Mouse (Mus musculus) midbrain, embryonic 14.5 days (tissue): ENCODE results near the gene Tubb3. TPM values are rescaled to one million over a fixed set of nuclear protein-coding genes. Genes with fewer than 3 reads are reported as not detected.
A peak's percentile ranks its signal among the peaks of the same experiment; 100 is the strongest.
"Not testable (repeated sequence)": the region's sequence is repeated elsewhere in the genome, so short reads cannot be mapped to it uniquely, and the experiment has no call there.

ENCODE experiments used
- ATAC-seq: fragments of 200-750 bp; cut with Nextera tagmentation; 2 replicates; pipeline ENCODE4 v1.8.0; 2017; ENCODE audit warnings: moderate number of reproducible peaks, moderate library complexity; ENCODE audit not compliant: low FRiP score, low TSS enrichment
- DNase-seq: peaks from one replicate; pipeline ENCODE4 v3.0.0-alpha.2; 2015
- H3K27ac ChIP-seq: fragments of 300-500 bp; sonication (generic); replicated peaks from 2 replicates; pipeline ENCODE4 v1.5.1; 2014; ENCODE audit warnings: mild to moderate bottlenecking, low read depth, low read length, moderate library complexity
- H3K27me3 ChIP-seq: fragments of 300-500 bp; sonication (generic); 2 replicates; pipeline ENCODE4 v1.6.1; 2014; ENCODE audit warnings: low read length, control low read depth, mixed read lengths; ENCODE audit not compliant: control insufficient read depth, insufficient read depth
- H3K36me3 ChIP-seq: fragments of 300-500 bp; sonication (generic); 2 replicates; pipeline ENCODE4 v1.6.1; 2014; ENCODE audit warnings: low read length, control low read depth; ENCODE audit not compliant: control insufficient read depth, insufficient read depth
- H3K4me1 ChIP-seq: fragments of 300-500 bp; sonication (generic); 2 replicates; pipeline ENCODE4 v1.6.1; 2014; ENCODE audit warnings: mild to moderate bottlenecking, antibody characterized with exemption, low read length, control low read depth; ENCODE audit not compliant: control insufficient read depth, insufficient read depth
- H3K4me2 ChIP-seq: fragments of 300-500 bp; sonication (generic); 2 replicates; pipeline ENCODE4 v1.6.1; 2014; ENCODE audit warnings: mild to moderate bottlenecking, low read length, moderate library complexity
- H3K4me3 ChIP-seq: fragments of 300-500 bp; sonication (generic); replicated peaks from 2 replicates; pipeline ENCODE4 v1.5.1; 2014; ENCODE audit warnings: low read depth, low read length
- H3K9ac ChIP-seq: fragments of 300-500 bp; sonication (generic); replicated peaks from 2 replicates; pipeline ENCODE4 v1.6.1; 2014; ENCODE audit warnings: mild to moderate bottlenecking, low read length, moderate library complexity
- H3K9me3 ChIP-seq: fragments of 300-500 bp; sonication (generic); 2 replicates; pipeline ENCODE4 v1.6.1; 2016; ENCODE audit warnings: low read length, control low read depth, mixed read lengths; ENCODE audit not compliant: control insufficient read depth
- WGBS: fragments of 180-500 bp; shearing (Covaris S2); extraction: QIAGEN DNeasy Blood & Tissue Kit; methylation state at CpG from one replicate; pipeline ENCODE4 v1.1.7; 2014; 5-methylcytosine and 5-hydroxymethylcytosine counted together
- polyA plus RNA-seq: library from polyadenylated mRNA; unstranded; fragments of >200 nt; fragmentation: Nextera tagmentation; extraction: Ambion mirVana; gene quantifications from 2 replicates; pipeline ENCODE4 v1.2.1, GENCODE M21; 2014

Tubb3 gene
- polyA plus RNA-seq, 1 experiment from 2014 or later, result 2,035 TPM

DNA sequence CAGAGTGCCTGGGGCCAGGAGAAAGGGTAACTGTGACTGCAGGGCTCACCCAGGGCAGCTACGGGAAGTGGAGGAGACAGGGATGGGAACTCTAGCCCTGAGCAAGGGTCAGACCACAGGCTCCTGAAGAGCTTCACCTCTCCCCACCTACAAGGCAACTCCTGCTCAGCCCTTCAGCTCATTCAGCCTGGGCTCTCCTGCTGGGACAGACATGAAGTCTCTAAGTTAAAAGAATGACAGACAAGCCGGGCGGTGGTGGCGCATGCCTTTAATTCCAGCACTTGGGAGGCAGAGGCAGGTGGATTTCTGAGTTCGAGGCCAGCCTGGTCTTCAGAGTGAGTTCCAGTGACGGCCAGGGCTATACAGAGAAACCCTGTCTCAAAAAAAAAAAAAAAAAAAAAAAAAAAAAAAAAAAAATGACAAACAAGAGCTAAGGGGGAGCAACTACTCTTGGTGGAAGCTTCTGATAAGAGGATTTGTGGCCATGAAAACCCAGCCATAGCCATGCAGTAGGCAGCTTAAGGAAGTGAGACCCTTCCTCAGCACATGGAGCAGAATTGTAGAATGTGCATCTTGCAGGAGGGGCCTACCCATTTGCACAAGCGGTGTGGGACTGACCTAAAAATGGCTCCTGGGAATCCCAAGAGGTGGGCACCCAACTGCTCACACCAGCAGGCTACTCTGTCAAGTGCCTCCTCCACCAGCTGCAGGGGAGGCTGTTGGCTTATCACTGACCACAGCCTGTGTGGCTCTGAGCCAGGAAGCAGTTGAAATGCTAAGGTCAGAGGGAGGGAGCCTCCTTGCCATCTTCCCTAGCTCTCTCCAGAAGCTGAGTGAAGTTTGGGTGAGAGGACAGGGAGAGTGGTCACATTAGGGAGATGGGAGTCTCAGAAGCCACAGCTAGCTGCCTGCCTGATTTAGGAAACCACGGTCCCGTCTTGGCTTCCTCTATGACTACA lies 2.4 kb upstream of the Tubb3 start:
- peak overlapping the region; percentile 98; the same call in 1 of the 2 replicates for H3K4me3 ChIP-seq

DNA sequence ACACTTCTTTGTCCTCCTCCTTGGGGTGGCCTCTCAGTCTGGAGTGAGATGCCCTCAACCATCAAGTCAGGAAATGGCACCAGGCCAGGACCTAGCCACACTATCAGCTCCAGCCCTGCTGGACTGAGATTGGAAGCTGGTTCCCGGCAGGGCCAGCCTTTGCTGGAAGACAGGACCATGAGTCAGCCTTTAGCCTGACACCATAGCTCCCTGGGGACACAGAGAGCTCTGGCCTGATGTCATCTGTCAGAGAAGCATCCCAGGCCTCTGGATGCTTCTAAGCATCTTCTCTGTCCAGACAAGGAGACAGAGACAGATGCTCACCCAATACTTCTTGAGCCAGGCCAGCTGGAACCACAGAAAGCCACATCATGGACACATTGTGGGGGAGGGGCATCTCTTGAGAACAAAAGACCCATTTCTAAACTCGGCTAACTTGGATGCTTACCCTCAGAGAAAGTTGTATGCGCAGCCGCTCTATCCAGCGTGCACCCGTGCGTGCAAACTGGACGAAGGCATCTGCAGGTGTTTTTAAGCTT lies 1.1 kb upstream of the Tubb3 start:
- Histone ChIP-seq H3K36me3 (0 out of 2 replicates have a peak, but pooled peaks cover 4% of the 10 kb centered on the region), H3K4me3 (peak overlapping the region; percentile 98), H3K4me2 (peak overlapping the region; percentile 95), H3K27me3 (no peaks in the 10 kb centered on the region), H3K4me1 (peaks cover 23% of the 10 kb centered on the region), H3K27ac (peak overlapping the region; percentile 99), H3K9ac (peak overlapping the region; percentile 100), H3K9me3 (no peaks in the 10 kb centered on the region)
- ATAC-seq (no peak), DNase-seq (peak; percentile 81)
- WGBS, result 7% methylated on average over 8 of the region's 8 CpGs

More for the DNA sequence above, 2.4 kb upstream of the Tubb3 start:
- Histone ChIP-seq H3K4me2 (peak overlapping the region; percentile 95), H3K27me3 (no peaks in the 10 kb centered on the region), H3K9me3 (no peaks in the 10 kb centered on the region), H3K36me3 (0 out of 2 replicates have a peak, but pooled peaks cover 4% of the 10 kb centered on the region), H3K4me1 (peaks cover 23% of the 10 kb centered on the region), H3K9ac (peak overlapping the region; percentile 6; the same call in 1 of the 2 replicates), H3K27ac (peak overlapping the region; percentile 99)
- DNase-seq (no peak), ATAC-seq (no peak)
- WGBS, result 75% methylated on average over 9 of the region's 9 CpGs

DNA sequence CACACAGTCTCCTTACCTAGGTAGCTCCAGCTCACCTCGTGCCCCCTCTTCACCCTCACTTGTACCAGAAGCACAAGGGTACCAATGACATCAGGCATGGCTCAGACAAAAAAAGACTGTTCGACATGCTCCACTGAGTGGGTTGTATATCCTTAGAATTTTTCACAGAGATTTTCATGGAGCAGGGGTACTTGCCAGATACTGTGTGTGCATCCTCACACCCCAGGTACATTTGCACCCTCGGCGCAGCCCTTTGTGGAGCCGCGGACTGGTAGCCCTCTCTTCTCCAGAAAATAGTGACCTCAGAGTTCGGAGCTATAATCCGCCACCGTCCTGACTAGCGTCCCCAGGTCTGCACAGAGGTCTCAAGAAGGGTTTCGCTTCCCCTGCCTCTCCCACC lies 436 bp upstream of the Tubb3 start:
- no peaks in the 10 kb centered on the region for H3K27me3 ChIP-seq
- DNase-seq (no peak), ATAC-seq (no peak)
- under 1% methylated on average over 11 of the region's 11 CpGs for WGBS
- H3K4me2 ChIP-seq, result peak overlapping the region; percentile 95
- H3K9me3 ChIP-seq, result no peaks in the 10 kb centered on the region
- 0 out of 2 replicates have a peak, but pooled peaks cover 4% of the 10 kb centered on the region for H3K36me3 ChIP-seq
- peak overlapping the region; percentile 98 for H3K4me3 ChIP-seq
- peaks cover 26% of the 10 kb centered on the region for H3K4me1 ChIP-seq
- H3K9ac ChIP-seq, result peak overlapping the region; percentile 100
- H3K27ac ChIP-seq, result peak overlapping the region; percentile 99

DNA sequence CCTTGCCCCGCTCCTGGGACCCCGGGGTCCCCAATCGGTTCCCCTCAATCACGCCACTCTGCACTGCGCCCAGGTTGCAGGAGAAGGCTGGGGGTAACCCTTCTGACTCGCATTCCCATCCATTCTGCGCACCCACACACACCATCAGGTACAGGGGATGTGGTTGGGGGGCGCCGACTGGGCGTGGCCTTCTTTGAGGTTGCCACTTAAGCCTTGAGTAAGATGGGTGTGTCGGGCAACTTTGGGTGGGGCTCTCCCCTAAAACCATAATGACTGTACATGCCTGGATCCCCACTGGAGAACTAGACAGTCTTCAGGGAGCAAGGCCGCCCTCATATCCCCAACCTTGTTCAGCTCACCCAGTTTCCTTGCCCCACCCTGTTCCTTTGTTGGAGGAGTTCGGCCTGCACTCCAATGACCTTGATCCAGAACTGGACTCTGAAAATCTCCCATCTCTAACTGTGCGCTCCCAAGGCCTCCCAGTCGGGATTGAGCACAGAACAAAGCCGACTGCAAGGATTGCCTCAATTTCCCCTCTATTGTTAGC lies 630 bp downstream of the Tubb3 start:
- DNase-seq (peak; percentile 72), ATAC-seq (peak; percentile 22)
- Histone ChIP-seq H3K27ac (peak overlapping the region; percentile 99), H3K9me3 (no peaks in the 10 kb centered on the region), H3K4me1 (peaks cover 32% of the 10 kb centered on the region), H3K27me3 (no peaks in the 10 kb centered on the region), H3K4me2 (peak overlapping the region; percentile 95), H3K9ac (peak overlapping the region; percentile 100), H3K36me3 (peaks cover 8% of the 10 kb centered on the region; the same call in 1 of the 2 replicates), H3K4me3 (peak overlapping the region; percentile 98)
- 1% methylated on average over 16 of the region's 16 CpGs for WGBS

DNA sequence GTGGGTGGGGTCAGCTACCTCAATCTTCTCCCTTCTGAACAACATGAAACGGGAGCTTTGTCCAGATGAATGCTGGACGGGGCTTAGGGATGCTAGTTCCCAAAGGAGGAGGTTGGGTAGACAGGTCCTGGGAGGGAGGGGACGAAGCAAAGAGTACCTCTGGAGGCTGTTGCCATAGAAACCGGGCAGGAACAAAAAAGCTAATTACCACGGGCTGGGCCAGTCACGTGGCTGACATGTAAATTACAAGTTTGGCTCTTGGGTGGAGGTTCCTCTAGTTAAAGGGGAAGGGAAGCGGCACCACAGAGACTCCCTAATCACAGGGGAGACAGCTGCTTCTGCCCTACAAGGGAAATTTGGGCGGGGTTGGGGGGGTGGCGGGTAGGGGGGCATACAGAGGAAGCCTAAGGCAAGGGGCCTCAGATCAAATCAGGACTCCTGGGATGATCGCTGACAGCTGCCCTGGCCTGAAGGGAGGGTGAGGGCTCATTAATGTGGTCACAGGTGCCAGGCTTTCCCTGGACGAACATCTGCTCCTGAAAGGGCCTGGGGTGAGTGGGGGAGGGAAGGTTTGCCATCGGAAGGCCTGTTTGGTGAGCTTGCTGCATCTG lies 1.4 kb downstream of the Tubb3 start:
- Histone ChIP-seq H3K4me2 (peak overlapping the region; percentile 95), H3K27me3 (no peaks in the 10 kb centered on the region), H3K4me3 (peak overlapping the region; percentile 98), H3K9me3 (no peaks in the 10 kb centered on the region), H3K36me3 (peaks cover 15% of the 10 kb centered on the region), H3K9ac (peak overlapping the region; percentile 100), H3K27ac (peak overlapping the region; percentile 99), H3K4me1 (peaks cover 37% of the 10 kb centered on the region)
- DNase-seq, result peak; percentile 91
- peak; percentile 44 for ATAC-seq
- under 1% methylated on average over 12 of the region's 12 CpGs for WGBS

DNA sequence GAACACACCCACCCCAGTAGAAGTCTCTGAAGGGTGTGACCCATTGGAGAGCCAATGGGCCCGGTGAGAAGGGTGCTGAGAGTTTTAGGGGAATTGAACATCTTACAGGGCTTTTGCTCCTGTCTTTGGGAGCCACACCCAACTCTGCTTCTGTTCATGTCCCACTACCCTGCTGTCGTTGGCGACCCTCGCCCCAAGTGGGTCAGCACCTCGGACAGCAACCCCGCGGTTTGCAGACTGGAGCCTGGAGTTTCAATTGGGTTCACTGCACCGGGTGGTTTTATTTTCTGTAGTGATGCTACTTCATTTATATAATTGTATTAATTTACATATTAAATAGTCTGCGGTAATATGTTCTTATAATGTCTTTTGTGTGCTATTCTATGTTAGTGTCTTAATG lies 3.0 kb downstream of the Tubb3 start:
- H3K27me3 ChIP-seq, result no peaks in the 10 kb centered on the region
- peak overlapping the region; percentile 100 for H3K9ac ChIP-seq
- peak overlapping the region; percentile 58 for H3K27ac ChIP-seq
- H3K4me2 ChIP-seq, result peak overlapping the region; percentile 95
- no peak for DNase-seq
- peaks cover 30% of the 10 kb centered on the region for H3K4me1 ChIP-seq
- 11% methylated on average over 9 of the region's 9 CpGs for WGBS
- peaks cover 30% of the 10 kb centered on the region for H3K36me3 ChIP-seq
- ATAC-seq, result no peak
- H3K4me3 ChIP-seq, result peak overlapping the region; percentile 98
- H3K9me3 ChIP-seq, result no peaks in the 10 kb centered on the region

DNA sequence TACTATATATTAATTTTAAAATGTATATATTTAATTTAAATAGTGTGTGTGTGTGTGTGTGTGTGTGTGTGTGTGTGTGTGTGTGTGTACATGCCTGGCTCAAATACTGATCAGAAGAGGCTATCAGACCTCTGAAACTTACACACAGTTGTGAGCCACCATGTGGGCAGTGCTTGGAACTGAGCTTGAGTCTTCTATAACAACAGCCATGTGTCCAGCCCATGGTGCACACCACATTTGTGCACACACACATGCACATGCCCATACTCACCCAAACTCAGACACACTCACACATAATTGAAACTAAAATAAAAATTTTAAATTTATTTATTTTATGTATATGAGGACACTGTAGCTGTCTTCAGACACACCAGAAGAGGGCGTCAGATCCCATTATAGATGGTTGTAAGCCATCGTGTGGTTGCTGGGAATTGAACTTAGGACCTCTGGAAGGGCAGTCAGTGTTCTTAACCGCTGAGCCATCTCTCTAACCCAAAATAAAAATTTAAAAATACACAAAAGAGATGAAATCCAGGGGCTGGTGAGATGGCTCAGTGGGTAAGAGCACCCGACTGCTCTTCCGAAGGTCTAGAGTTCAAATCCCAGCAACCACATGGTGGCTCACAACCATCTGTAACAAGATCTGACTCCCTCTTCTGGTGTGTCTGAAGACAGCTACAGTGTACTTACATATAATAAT lies 3.9 kb downstream of the Tubb3 start:
- not testable (repeated sequence) for H3K9ac ChIP-seq
- 83% methylated on average over 5 of the region's 5 CpGs for WGBS
- peak; percentile 54 for DNase-seq

More for the DNA sequence above, 3.9 kb downstream of the Tubb3 start:
- Histone ChIP-seq H3K4me1 (peaks cover 21% of the 10 kb centered on the region), H3K4me3 (peak overlapping the region; percentile 98), H3K36me3 (peaks cover 39% of the 10 kb centered on the region), H3K4me2 (peak overlapping the region; percentile 95)
- not testable (repeated sequence) for H3K27me3 ChIP-seq, H3K27ac ChIP-seq, ATAC-seq, H3K9me3 ChIP-seq
